Mouse (Mus musculus): ENCODE measurements around the gene Fxyd4.

Fxyd4 gene

GRCm38 (mm10) chr6:117890257-117890656 is 47.2 kb downstream of the Fxyd4 start:
- no peak for DNase-seq (ENCODE audit: low spot score)

GRCm38 (mm10) chr6:117888642-117889096 is 48.8 kb downstream of the Fxyd4 start:
- DNase-seq (ENCODE audit: low spot score) = peak; percentile 43

GRCm38 (mm10) chr6:117888032-117888431 is 49.5 kb downstream of the Fxyd4 start:
- DNase-seq (ENCODE audit: low spot score) = no peak

- DNase-seq (ENCODE audit: low spot score) = no peak
Measured at GRCm38 (mm10) chr6:117885943-117886342, 51.5 kb downstream of the Fxyd4 start.
